Mouse (Mus musculus) forebrain, embryonic 12.5 days (tissue): ENCODE data around the gene Prdm1. TPM values are rescaled to one million over a fixed set of nuclear protein-coding genes. Genes with fewer than 3 reads are reported as not detected.

Experiments
- ATAC-seq: fragments of 200-750 bp; cut with Nextera tagmentation; 2 replicates; pipeline ENCODE4 v1.8.0; 2017; ENCODE audit warnings: moderate TSS enrichment; ENCODE audit not compliant: low FRiP score
- H3K27ac ChIP-seq: fragments of 300-500 bp; sonication (generic); 2 replicates; pipeline ENCODE4 v1.5.1; 2016; ENCODE audit warnings: mild to moderate bottlenecking
- H3K27me3 ChIP-seq: fragments of 300-500 bp; sonication (generic); 2 replicates; pipeline ENCODE4 v1.6.1; 2016; ENCODE audit warnings: mild to moderate bottlenecking
- H3K36me3 ChIP-seq: fragments of 300-500 bp; sonication (generic); replicated peaks from 2 replicates; pipeline ENCODE4 v1.6.1; 2016; ENCODE audit warnings: mild to moderate bottlenecking
- H3K4me1 ChIP-seq: fragments of 300-500 bp; sonication (generic); 2 replicates; pipeline ENCODE4 v1.6.1; 2016
- H3K4me2 ChIP-seq: fragments of 300-500 bp; sonication (generic); 2 replicates; pipeline ENCODE4 v1.6.1; 2016; ENCODE audit warnings: mild to moderate bottlenecking, moderate library complexity
- H3K4me3 ChIP-seq: fragments of 300-500 bp; sonication (generic); replicated peaks from 2 replicates; pipeline ENCODE4 v1.5.1; 2016; ENCODE audit warnings: mild to moderate bottlenecking
- H3K9ac ChIP-seq: fragments of 300-500 bp; sonication (generic); 2 replicates; pipeline ENCODE4 v1.6.1; 2016; ENCODE audit warnings: mild to moderate bottlenecking
- H3K9me3 ChIP-seq: fragments of 300-500 bp; sonication (generic); 2 replicates; pipeline ENCODE4 v1.6.1; 2016
- WGBS: fragments of 180-500 bp; shearing (Covaris S2); methylation state at CpG from one replicate; pipeline ENCODE4 v1.1.7; 2016; 5-methylcytosine and 5-hydroxymethylcytosine counted together
- polyA plus RNA-seq: library from polyadenylated mRNA; unstranded; fragments of >200 nt; fragmentation: Nextera tagmentation; extraction: Ambion mirVana; gene quantifications from 2 replicates; pipeline ENCODE4 v1.2.1, GENCODE M21; 2016

Gene Prdm1
- polyA plus RNA-seq, 1 experiment from 2014 or later, result 0.86 TPM

- H3K27ac ChIP-seq, result no peak overlapping the region
- peaks cover 69% of the 10 kb centered on the region for H3K27me3 ChIP-seq
- no peaks in the 10 kb centered on the region for H3K36me3 ChIP-seq
- peaks cover 33% of the 10 kb centered on the region for H3K4me1 ChIP-seq
- no peak for ATAC-seq
- no peak overlapping the region for H3K4me2 ChIP-seq
- H3K4me3 ChIP-seq, result no peak overlapping the region
- 90% methylated on average over 6 of the region's 6 CpGs for WGBS
- no peaks in the 10 kb centered on the region for H3K9me3 ChIP-seq
- H3K9ac ChIP-seq, result no peak overlapping the region
Measured at GRCm38 (mm10) chr10:44461063-44461462, 67.2 kb downstream of the Prdm1 start.

- H3K9ac ChIP-seq, result no peak overlapping the region
- H3K27ac ChIP-seq, result no peak overlapping the region
- H3K9me3 ChIP-seq, result no peaks in the 10 kb centered on the region
- H3K4me2 ChIP-seq, result no peak overlapping the region
- no peaks in the 10 kb centered on the region for H3K36me3 ChIP-seq
- no peak overlapping the region for H3K4me3 ChIP-seq
- no peak for ATAC-seq
- peaks cover 28% of the 10 kb centered on the region for H3K4me1 ChIP-seq
- WGBS, result 13% methylated on average over 6 of the region's 6 CpGs
- H3K27me3 ChIP-seq, result peaks cover 70% of the 10 kb centered on the region
Measured at GRCm38 (mm10) chr10:44460095-44460810, 68.0 kb downstream of the Prdm1 start.

- H3K4me2 ChIP-seq, result peak overlapping the region; percentile 96
- peaks cover 69% of the 10 kb centered on the region for H3K27me3 ChIP-seq
- 0 out of 2 replicates have a peak, but pooled peaks have one; percentile 45 for ATAC-seq
- H3K4me1 ChIP-seq, result peaks cover 22% of the 10 kb centered on the region
- no peak overlapping the region for H3K9ac ChIP-seq
- H3K27ac ChIP-seq, result no peak overlapping the region
- no peaks in the 10 kb centered on the region for H3K9me3 ChIP-seq
- H3K4me3 ChIP-seq, result peak overlapping the region; percentile 59; the same call in 1 of the 2 replicates
- H3K36me3 ChIP-seq, result no peaks in the 10 kb centered on the region
- 10% methylated on average over 11 of the region's 11 CpGs for WGBS
Measured at GRCm38 (mm10) chr10:44459321-44460000, 68.8 kb downstream of the Prdm1 start.

GRCm38 (mm10) chr10:44458534-44459315, 69.6 kb downstream of the Prdm1 start:
- Histone ChIP-seq H3K9ac (peak overlapping the region; percentile 53), H3K27me3 (peaks cover 64% of the 10 kb centered on the region), H3K4me3 (peak overlapping the region; percentile 59), H3K36me3 (no peaks in the 10 kb centered on the region), H3K9me3 (no peaks in the 10 kb centered on the region), H3K27ac (peak overlapping the region; percentile 21; the same call in 1 of the 2 replicates), H3K4me2 (peak overlapping the region; percentile 96), H3K4me1 (peaks cover 22% of the 10 kb centered on the region)
- WGBS, result under 1% methylated on average over 54 of the region's 54 CpGs
- ATAC-seq, result peak; percentile 82

- Histone ChIP-seq H3K27ac (peak overlapping the region; percentile 21; the same call in 1 of the 2 replicates), H3K9ac (peak overlapping the region; percentile 53), H3K27me3 (peaks cover 61% of the 10 kb centered on the region), H3K9me3 (no peaks in the 10 kb centered on the region), H3K4me1 (peaks cover 22% of the 10 kb centered on the region), H3K4me3 (peak overlapping the region; percentile 59), H3K36me3 (no peaks in the 10 kb centered on the region), H3K4me2 (peak overlapping the region; percentile 96)
- no peak for ATAC-seq
- WGBS, result under 1% methylated on average over 25 of the region's 25 CpGs
Measured at GRCm38 (mm10) chr10:44457791-44458533, 70.3 kb downstream of the Prdm1 start.

GRCm38 (mm10) chr10:44456757-44457595, 71.3 kb downstream of the Prdm1 start:
- 1% methylated on average over 31 of the region's 31 CpGs for WGBS
- no peaks in the 10 kb centered on the region for H3K36me3 ChIP-seq
- peak overlapping the region; percentile 21; the same call in 1 of the 2 replicates for H3K9ac ChIP-seq
- no peaks in the 10 kb centered on the region for H3K9me3 ChIP-seq
- peaks cover 63% of the 10 kb centered on the region for H3K27me3 ChIP-seq
- no peak for ATAC-seq
- H3K27ac ChIP-seq, result no peak overlapping the region
- H3K4me1 ChIP-seq, result peaks cover 22% of the 10 kb centered on the region
- H3K4me2 ChIP-seq, result peak overlapping the region; percentile 96
- peak overlapping the region; percentile 59 for H3K4me3 ChIP-seq

- no peak overlapping the region for H3K4me3 ChIP-seq
- H3K9me3 ChIP-seq, result no peaks in the 10 kb centered on the region
- H3K36me3 ChIP-seq, result no peaks in the 10 kb centered on the region
- H3K4me2 ChIP-seq, result no peak overlapping the region
- H3K27ac ChIP-seq, result no peak overlapping the region
- ATAC-seq, result no peak
- H3K4me1 ChIP-seq, result peaks cover 22% of the 10 kb centered on the region
- H3K27me3 ChIP-seq, result peaks cover 56% of the 10 kb centered on the region
- 83% methylated on average over 4 of the region's 4 CpGs for WGBS
- no peak overlapping the region for H3K9ac ChIP-seq
Measured at GRCm38 (mm10) chr10:44454753-44455152, 73.5 kb downstream of the Prdm1 start.

- ATAC-seq, result no peak
- Histone ChIP-seq H3K27me3 (peaks cover 50% of the 10 kb centered on the region), H3K27ac (no peak overlapping the region), H3K4me2 (no peak overlapping the region), H3K4me1 (peaks cover 17% of the 10 kb centered on the region), H3K36me3 (no peaks in the 10 kb centered on the region), H3K9ac (no peak overlapping the region), H3K9me3 (no peaks in the 10 kb centered on the region), H3K4me3 (no peak overlapping the region)
- 82% methylated on average over 2 of the region's 2 CpGs for WGBS
Measured at GRCm38 (mm10) chr10:44454111-44454510, 74.2 kb downstream of the Prdm1 start.

GRCm38 (mm10) chr10:44450835-44451234, 77.5 kb downstream of the Prdm1 start:
- no peak for ATAC-seq
- Histone ChIP-seq H3K4me3 (no peak overlapping the region), H3K4me1 (no peaks in the 10 kb centered on the region), H3K4me2 (no peak overlapping the region), H3K9ac (no peak overlapping the region), H3K9me3 (no peaks in the 10 kb centered on the region), H3K27ac (no peak overlapping the region), H3K27me3 (peaks cover 27% of the 10 kb centered on the region), H3K36me3 (no peaks in the 10 kb centered on the region)
- 90% methylated on average over 2 of the region's 2 CpGs for WGBS

GRCm38 (mm10) chr10:44450108-44450507, 78.2 kb downstream of the Prdm1 start:
- no peak overlapping the region for H3K4me2 ChIP-seq
- H3K4me1 ChIP-seq, result peaks cover 2% of the 10 kb centered on the region
- no peaks in the 10 kb centered on the region for H3K9me3 ChIP-seq
- no peak for ATAC-seq
- peaks cover 21% of the 10 kb centered on the region for H3K27me3 ChIP-seq
- WGBS, result 79% methylated on average over 13 of the region's 13 CpGs
- H3K4me3 ChIP-seq, result no peak overlapping the region
- no peak overlapping the region for H3K9ac ChIP-seq
- no peak overlapping the region for H3K27ac ChIP-seq
- no peaks in the 10 kb centered on the region for H3K36me3 ChIP-seq

GRCm38 (mm10) chr10:44449666-44450065, 78.6 kb downstream of the Prdm1 start:
- no peak for ATAC-seq
- Histone ChIP-seq H3K4me2 (no peak overlapping the region), H3K9me3 (no peaks in the 10 kb centered on the region), H3K27ac (no peak overlapping the region), H3K4me1 (peaks cover 7% of the 10 kb centered on the region), H3K36me3 (no peaks in the 10 kb centered on the region), H3K9ac (no peak overlapping the region), H3K27me3 (peaks cover 17% of the 10 kb centered on the region), H3K4me3 (no peak overlapping the region)
- WGBS, result 63% methylated on average over 5 of the region's 5 CpGs
